Mouse (Mus musculus) midbrain, embryonic 12.5 days (tissue): Measurements from ENCODE around the gene Tmem88. TPM values are rescaled to one million over a fixed set of nuclear protein-coding genes. Genes with fewer than 3 reads are reported as not detected.

Experiments used
- ATAC-seq: fragments of 200-750 bp; cut with Nextera tagmentation; 2 replicates; pipeline ENCODE4 v1.8.0; 2017; ENCODE audit warnings: low read depth, moderate TSS enrichment, moderate library complexity; ENCODE audit not compliant: low FRiP score
- H3K27ac ChIP-seq: fragments of 300-500 bp; sonication (generic); replicated peaks from 2 replicates; pipeline ENCODE4 v1.5.1; 2016; ENCODE audit warnings: mild to moderate bottlenecking
- H3K27me3 ChIP-seq: fragments of 300-500 bp; sonication (generic); 2 replicates; pipeline ENCODE4 v1.6.1; 2016; ENCODE audit warnings: mild to moderate bottlenecking
- H3K36me3 ChIP-seq: fragments of 300-500 bp; sonication (generic); 2 replicates; pipeline ENCODE4 v1.6.1; 2016
- H3K4me1 ChIP-seq: fragments of 300-500 bp; sonication (generic); 2 replicates; pipeline ENCODE4 v1.6.1; 2016
- H3K4me2 ChIP-seq: fragments of 300-500 bp; sonication (generic); replicated peaks from 2 replicates; pipeline ENCODE4 v1.6.1; 2016; ENCODE audit warnings: mild to moderate bottlenecking, moderate library complexity
- H3K4me3 ChIP-seq: fragments of 300-500 bp; sonication (generic); 2 replicates; pipeline ENCODE4 v1.5.1; 2016; ENCODE audit warnings: mild to moderate bottlenecking
- H3K9ac ChIP-seq: fragments of 300-500 bp; sonication (generic); replicated peaks from 2 replicates; pipeline ENCODE4 v1.6.1; 2016; ENCODE audit warnings: mild to moderate bottlenecking, moderate library complexity
- H3K9me3 ChIP-seq: fragments of 300-500 bp; sonication (generic); 2 replicates; pipeline ENCODE4 v1.6.1; 2016; ENCODE audit warnings: mild to moderate bottlenecking
- WGBS: fragments of 180-500 bp; shearing (Covaris S2); methylation state at CpG from one replicate; pipeline ENCODE4 v1.1.7; 2016; 5-methylcytosine and 5-hydroxymethylcytosine counted together
- polyA plus RNA-seq: library from polyadenylated mRNA; unstranded; fragments of >200 nt; fragmentation: Nextera tagmentation; extraction: Ambion mirVana; gene quantifications from 2 replicates; pipeline ENCODE4 v1.2.1, GENCODE M21; 2016

Gene Tmem88
- polyA plus RNA-seq, 1 experiment from 2014 or later = 12.1 TPM

DNA sequence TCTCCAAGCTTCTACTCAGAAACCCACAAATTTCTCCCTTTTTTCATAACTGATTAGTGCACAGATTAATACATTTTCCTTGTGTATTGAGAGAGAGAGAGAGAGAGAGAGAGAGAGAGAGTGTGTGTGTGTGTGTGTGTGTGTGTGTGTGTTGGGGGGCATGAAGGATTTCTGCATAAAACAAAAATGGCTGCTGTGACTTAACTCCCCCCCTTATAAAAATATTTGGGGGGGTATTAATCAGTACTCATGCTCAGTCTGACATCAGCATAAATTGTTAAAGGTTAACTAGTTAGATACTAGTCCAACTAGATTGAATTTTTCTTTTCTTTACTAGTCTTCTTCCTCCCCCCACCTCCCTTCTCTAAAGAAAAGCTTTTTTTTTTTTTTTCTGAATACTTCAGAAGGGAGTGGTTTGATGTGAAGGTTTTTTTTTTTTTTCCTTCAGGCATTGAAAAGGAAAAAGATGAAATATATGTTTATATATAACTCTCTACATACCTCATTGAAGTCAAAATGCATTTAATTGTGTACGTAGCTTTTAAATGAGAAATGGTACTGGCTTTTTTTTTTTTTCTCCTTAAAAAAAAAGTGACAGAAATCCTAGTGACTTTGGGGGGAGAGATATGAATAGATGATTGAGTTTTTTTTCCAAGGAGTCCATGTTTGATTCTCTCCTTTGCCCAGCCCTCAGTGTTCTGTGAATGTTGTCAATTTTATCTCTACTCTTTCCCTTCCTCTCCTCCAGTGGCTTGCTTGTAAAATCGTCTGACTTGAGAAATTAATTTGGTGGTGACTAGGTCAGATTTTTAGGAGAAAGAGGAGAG lies 27.8 kb downstream of the Tmem88 start:
- peak overlapping the region; percentile 100 for H3K27ac ChIP-seq
- no peaks in the 10 kb centered on the region for H3K9me3 ChIP-seq
- 24% methylated on average over 2 of the region's 2 CpGs for WGBS
- peak overlapping the region; percentile 87 for H3K4me2 ChIP-seq
- peak overlapping the region; percentile 98 for H3K4me3 ChIP-seq
- H3K27me3 ChIP-seq = no peaks in the 10 kb centered on the region
- no peak for ATAC-seq
- peaks cover 15% of the 10 kb centered on the region for H3K36me3 ChIP-seq
- H3K9ac ChIP-seq = peak overlapping the region; percentile 99
- peaks cover 48% of the 10 kb centered on the region for H3K4me1 ChIP-seq

DNA sequence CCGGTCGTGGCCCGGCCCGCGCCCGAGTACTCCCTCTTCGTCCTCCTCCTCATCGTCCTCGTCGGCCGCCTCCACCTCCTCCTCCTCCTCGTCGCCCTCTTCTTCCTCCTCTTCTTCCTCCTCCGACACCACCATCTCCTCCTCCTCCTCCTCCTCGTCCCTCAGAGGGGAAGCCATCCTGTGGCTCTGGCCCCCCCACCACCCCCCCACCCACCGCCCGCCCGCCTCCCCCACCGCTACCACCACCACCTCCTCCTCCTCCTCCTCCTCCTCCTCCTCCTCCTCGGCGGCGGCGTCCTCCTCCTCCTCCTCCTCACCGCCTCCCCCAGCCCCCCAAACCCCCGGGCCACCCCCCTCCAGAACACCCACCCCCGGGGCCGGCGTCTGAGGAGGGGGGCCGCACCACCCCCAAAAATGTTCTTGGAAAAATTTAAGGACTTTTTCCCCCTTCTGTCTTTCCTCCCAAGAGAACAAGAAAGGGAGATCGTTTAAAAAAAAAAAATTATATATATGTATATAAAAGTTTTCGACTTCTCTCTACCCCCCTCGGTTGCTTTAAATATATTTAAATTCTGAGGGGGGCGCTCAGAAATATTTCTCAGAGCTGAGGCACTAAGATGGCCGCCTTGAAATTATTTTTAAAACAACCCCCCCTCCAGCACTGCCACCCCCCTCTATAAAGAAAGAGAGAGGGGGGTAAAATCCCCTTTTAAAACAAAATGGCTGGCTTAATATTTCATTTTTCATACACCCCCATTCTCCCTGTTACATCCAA lies 28.6 kb downstream of the Tmem88 start, which contains the start of gene Chd3:
Gene Chd3 (minus strand): TSS at position 192 of the 775 bp plus-strand sequence.
- 4% methylated on average over 13 of the region's 34 CpGs for WGBS
- H3K4me1 ChIP-seq = peaks cover 56% of the 10 kb centered on the region

DNA sequence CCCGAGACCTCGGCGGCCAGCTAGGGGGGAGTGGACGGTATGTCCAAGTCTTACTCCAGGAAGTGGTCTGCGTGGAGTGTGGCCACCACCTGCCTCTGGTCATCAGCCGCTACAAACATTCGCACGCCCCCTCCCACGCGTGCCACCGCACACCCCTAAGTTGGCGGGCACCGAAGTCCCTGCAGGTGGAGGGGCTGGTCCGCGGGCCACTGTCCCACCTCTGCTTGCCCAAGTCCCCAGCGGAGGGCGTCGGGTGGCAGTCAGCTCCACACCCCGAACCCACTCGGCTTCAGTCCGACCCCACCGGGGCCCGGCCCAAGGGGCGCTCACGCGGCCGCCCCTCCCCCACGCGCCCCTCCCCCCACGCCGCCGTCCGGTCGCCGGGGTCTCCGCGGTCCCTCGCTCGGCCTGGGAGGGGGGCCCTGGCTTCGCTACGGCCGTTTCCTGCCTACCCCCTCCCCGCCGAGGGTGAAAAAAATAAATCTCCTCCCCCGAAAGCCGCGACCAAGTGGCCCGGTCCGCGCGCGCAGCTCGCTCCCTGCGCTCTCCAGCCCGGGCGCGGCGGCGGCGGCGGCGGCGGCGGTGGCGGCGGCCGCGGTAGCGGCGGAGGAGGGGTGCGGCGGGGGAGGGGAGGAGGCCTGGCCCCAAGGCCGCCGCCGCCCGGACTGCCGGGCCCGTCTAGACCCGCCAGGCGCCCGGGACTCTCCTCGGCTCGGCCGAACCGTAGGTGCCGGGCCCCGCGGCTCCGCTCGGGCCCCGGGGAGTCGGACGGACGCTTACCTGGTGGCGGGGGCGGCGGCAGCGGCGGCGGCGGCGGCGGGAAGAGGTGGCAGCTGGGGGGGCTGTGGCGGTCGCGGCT lies 29.4 kb downstream of the Tmem88 start:
- H3K4me3 ChIP-seq = peak overlapping the region; percentile 98
- peak overlapping the region; percentile 87 for H3K4me2 ChIP-seq
- H3K36me3 ChIP-seq = peaks cover 24% of the 10 kb centered on the region
- WGBS = under 1% methylated on average over 63 of the region's 106 CpGs
- peaks cover 62% of the 10 kb centered on the region for H3K4me1 ChIP-seq
- peak overlapping the region; percentile 100 for H3K27ac ChIP-seq
- H3K27me3 ChIP-seq = no peaks in the 10 kb centered on the region
- H3K9me3 ChIP-seq = no peaks in the 10 kb centered on the region
- H3K9ac ChIP-seq = peak overlapping the region; percentile 99
- ATAC-seq = 0 out of 2 replicates have a peak, but pooled peaks have one; percentile 24

More for the DNA sequence above, 28.6 kb downstream of the Tmem88 start, which contains the start of gene Chd3:
- no peaks in the 10 kb centered on the region for H3K27me3 ChIP-seq
- peaks cover 16% of the 10 kb centered on the region for H3K36me3 ChIP-seq
- peak within 1 kb of the TSS; percentile 87 for H3K4me2 ChIP-seq
- H3K27ac ChIP-seq = peak within 1 kb of the TSS; percentile 100
- ATAC-seq = no peak
- no peaks in the 10 kb centered on the region for H3K9me3 ChIP-seq
- peak within 1 kb of the TSS; percentile 99 for H3K9ac ChIP-seq
- H3K4me3 ChIP-seq = peak within 1 kb of the TSS; percentile 98

DNA sequence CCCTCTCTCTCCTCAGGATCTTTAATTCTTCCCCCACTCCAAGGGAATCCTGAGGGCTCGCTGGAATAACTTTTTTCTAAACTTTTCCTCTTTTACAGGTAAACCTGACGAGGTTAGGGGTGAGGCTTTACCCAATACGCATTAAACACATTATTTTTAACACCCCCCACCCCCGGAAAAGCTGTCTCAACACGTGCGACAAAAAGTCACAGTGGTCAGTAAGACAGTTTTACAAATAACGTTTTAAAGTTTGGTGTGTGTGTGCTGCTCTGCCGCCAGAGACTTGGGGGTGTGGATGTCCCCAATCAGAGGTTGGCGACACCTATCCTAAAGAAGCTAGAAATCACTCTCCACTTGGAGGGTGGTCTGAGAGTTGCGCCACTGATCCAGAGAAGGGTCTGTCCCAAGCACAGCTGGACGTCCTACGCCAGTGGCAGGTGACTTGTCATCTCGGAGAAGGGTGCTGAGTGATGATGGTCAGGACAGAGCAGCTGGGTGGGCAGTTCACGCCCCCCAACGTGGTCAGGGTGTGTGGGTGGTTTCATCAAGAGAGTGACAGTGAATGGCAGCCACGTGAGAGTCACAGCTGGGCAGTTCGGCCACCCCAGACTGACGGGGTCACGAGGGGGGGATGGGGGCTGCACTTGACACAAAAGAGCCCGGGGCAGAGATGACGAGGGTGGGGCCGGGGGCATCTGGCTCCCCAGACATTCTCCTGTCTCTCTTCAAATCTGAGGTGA lies 30.2 kb downstream of the Tmem88 start:
- ATAC-seq = peak; percentile 16
- Histone ChIP-seq H3K4me1 (peaks cover 62% of the 10 kb centered on the region), H3K9me3 (no peaks in the 10 kb centered on the region)

DNA sequence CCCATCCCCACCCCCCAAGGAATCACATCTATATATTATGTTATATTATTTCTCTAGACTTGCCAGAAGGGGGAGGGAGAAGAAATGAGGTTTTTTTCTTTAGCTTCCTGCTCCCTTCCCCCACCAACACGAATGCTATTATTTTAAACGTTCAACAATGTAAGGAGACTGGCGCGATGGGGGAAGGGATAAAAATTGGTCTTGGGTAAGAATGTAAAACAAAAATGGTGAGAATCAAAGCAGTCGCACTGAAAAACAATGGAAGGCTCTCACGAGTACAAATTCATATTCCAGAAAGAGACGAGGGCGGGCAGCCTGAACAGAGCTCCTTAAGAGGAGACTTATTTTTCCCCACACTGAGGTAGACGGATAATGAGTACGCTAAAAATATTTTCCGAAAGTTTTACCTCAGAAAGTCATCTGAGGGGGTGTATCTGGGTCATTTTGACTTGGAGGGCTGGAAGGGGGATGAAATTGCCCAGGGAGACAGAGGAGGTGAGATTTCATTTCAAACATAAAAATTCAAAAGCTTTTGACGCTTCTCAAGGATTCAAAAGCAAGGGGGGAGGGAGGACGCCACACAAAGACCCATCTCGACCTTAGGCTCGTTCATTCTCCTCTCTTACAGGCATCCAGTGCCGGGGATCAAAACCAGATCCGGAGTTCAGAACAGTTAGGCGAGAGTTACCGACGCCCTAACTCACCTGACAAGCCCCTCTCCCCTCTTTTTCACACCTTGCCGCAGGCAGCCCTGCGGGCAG lies 31.0 kb downstream of the Tmem88 start:
- Histone ChIP-seq H3K4me1 (peaks cover 60% of the 10 kb centered on the region), H3K27ac (peak overlapping the region; percentile 100), H3K4me3 (peak overlapping the region; percentile 98), H3K36me3 (peaks cover 26% of the 10 kb centered on the region), H3K27me3 (no peaks in the 10 kb centered on the region), H3K4me2 (peak overlapping the region; percentile 87), H3K9me3 (no peaks in the 10 kb centered on the region), H3K9ac (peak overlapping the region; percentile 99)
- ATAC-seq = no peak
- WGBS = under 1% methylated on average over 22 of the region's 22 CpGs

More for the DNA sequence above, 30.2 kb downstream of the Tmem88 start:
- peak overlapping the region; percentile 87 for H3K4me2 ChIP-seq
- H3K4me3 ChIP-seq = peak overlapping the region; percentile 98
- H3K27me3 ChIP-seq = no peaks in the 10 kb centered on the region
- H3K36me3 ChIP-seq = peaks cover 26% of the 10 kb centered on the region
- WGBS = under 1% methylated on average over 20 of the region's 22 CpGs
- H3K27ac ChIP-seq = peak overlapping the region; percentile 100
- H3K9ac ChIP-seq = peak overlapping the region; percentile 99

DNA sequence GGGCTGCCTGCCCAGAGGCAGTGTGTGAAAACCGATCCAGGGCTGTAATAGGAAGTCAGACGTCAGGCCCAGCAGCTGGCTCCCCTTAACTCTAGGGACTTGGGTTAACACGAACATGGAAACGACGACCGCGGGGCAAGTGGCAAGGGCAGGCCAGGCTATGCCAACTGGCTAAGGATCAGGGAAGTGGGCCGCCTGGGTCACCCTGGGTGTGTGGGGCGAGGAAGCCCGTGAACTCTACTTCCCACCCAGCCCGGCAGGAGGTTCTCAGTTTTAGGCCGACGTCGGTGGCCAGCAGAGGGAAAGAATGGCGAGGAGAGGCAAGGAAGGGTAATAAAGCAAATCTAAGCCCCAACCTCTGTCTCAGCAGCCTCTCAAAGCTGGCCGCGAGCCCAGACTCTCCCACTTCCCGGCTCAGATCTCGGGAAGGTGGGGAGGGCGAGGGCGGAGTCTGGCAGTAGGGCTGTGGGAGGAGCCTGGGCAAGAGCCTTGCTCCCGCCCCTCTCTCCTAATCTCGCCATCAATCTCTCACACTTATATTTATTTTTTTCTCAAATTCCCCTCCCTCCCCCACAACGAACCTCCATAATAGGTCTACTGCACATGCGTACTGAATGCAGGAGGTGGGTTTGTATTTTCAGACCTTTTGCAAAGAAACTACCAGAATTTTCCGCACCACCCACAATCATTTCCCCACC lies 31.7 kb downstream of the Tmem88 start:
- peak overlapping the region; percentile 87 for H3K4me2 ChIP-seq
- WGBS = under 1% methylated on average over 26 of the region's 26 CpGs
- no peaks in the 10 kb centered on the region for H3K9me3 ChIP-seq
- H3K4me1 ChIP-seq = peaks cover 53% of the 10 kb centered on the region
- peak overlapping the region; percentile 99 for H3K9ac ChIP-seq
- peaks cover 33% of the 10 kb centered on the region for H3K36me3 ChIP-seq
- peak overlapping the region; percentile 100 for H3K27ac ChIP-seq
- ATAC-seq = peak; percentile 77
- peak overlapping the region; percentile 98 for H3K4me3 ChIP-seq
- H3K27me3 ChIP-seq = no peaks in the 10 kb centered on the region

DNA sequence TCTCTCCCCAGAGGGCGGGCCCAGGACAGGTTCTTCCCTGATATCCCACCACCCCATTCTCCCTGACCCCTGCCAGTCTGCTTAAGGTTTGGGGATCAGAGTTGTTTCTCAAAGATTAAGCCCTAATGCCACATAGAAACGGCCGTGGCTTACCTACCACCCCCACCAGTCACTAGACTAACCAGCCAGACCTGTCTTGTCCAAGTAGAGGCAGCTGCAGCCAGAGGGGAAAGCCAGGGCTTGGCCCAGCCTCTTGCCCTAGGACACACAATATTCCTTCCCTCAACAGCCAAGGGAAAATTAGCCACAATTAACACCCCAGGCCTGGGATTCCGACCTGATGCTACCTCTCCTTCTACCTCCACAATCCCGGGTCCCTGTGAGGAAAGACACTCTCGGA lies 32.3 kb downstream of the Tmem88 start:
- ATAC-seq = no peak

DNA sequence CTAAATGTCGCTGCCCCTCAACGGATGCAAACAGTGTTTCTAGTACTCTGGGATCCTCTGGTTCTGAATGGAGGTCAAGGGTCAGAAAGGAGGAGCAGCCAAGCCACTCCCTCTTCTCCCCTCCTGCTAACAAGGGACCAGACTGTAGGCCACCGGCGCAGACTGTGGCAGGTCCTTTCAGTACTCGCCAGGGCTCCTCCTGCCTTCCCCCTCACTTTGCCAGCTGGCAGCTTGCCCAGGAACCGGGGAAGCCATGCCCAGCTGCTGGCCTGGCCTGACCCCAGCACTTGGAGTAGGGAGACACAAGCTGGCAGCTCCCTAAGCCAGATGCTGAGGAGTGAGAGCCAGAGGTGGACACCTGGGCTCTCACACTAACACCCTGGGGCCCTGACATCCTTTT lies 33.1 kb downstream of the Tmem88 start:
- H3K9me3 ChIP-seq = no peaks in the 10 kb centered on the region
- H3K4me1 ChIP-seq = peaks cover 42% of the 10 kb centered on the region
- WGBS = under 1% methylated on average over 6 of the region's 6 CpGs
- H3K4me3 ChIP-seq = no peak overlapping the region
- no peak for ATAC-seq
- H3K36me3 ChIP-seq = peaks cover 45% of the 10 kb centered on the region
- peak overlapping the region; percentile 37; the same call in 1 of the 2 replicates for H3K9ac ChIP-seq
- no peaks in the 10 kb centered on the region for H3K27me3 ChIP-seq
- H3K27ac ChIP-seq = peak overlapping the region; percentile 100
- peak overlapping the region; percentile 87 for H3K4me2 ChIP-seq

More for the DNA sequence above, 32.3 kb downstream of the Tmem88 start:
- H3K4me2 ChIP-seq = peak overlapping the region; percentile 87
- peaks cover 37% of the 10 kb centered on the region for H3K36me3 ChIP-seq
- H3K4me1 ChIP-seq = peaks cover 47% of the 10 kb centered on the region
- H3K27me3 ChIP-seq = no peaks in the 10 kb centered on the region
- 22% methylated on average over 6 of the region's 6 CpGs for WGBS
- H3K4me3 ChIP-seq = peak overlapping the region; percentile 98
- peak overlapping the region; percentile 100 for H3K27ac ChIP-seq
- no peaks in the 10 kb centered on the region for H3K9me3 ChIP-seq
- peak overlapping the region; percentile 67 for H3K9ac ChIP-seq

DNA sequence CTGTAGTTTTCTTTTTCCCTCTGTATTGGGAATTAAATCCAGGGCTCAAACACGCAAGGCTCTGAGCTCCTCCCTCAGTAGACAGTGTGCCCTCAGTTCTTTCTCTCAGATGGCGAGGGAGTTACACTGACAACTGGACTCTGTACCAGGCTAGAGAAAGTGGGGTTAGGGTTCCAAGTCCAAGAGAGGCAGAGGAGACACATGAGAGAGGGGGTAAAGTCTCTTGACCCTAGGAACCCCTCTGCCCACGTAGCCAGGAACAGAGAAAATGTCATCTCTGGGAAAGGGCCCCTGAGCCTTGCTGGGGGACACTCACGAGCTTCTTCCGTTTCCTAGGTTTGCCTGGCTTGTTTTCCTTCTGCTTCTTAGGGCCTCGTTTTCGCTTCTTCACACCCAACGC lies 33.7 kb downstream of the Tmem88 start:
- Histone ChIP-seq H3K9me3 (no peaks in the 10 kb centered on the region), H3K4me2 (peak overlapping the region; percentile 87), H3K36me3 (peaks cover 50% of the 10 kb centered on the region), H3K9ac (peak overlapping the region; percentile 37; the same call in 1 of the 2 replicates), H3K4me1 (peaks cover 39% of the 10 kb centered on the region), H3K27me3 (no peaks in the 10 kb centered on the region), H3K27ac (peak overlapping the region; percentile 100), H3K4me3 (no peak overlapping the region)
- WGBS = 51% methylated on average over 8 of the region's 8 CpGs
- ATAC-seq = no peak

DNA sequence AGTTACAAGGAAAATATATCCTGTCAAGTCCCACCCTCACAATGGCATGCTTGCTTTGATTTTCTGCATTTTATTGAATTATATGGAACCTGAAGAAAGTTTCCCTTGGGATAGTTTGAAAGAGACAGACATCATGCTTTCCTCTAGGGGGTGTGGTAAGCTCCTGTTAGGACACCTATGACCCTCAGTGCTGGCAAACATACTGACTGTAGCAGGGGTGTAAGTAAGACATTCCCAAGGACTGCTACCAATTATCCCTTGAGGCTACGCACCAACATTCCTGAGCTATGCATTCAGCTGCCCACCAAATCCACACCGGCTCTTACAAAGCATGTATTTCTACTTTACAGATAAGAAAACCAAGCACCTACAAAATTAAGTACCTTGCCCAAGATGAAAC lies 35.6 kb downstream of the Tmem88 start:
- Histone ChIP-seq H3K9me3 (no peaks in the 10 kb centered on the region), H3K36me3 (peaks cover 67% of the 10 kb centered on the region), H3K27me3 (no peaks in the 10 kb centered on the region), H3K4me2 (no peak overlapping the region), H3K9ac (no peak overlapping the region), H3K4me3 (no peak overlapping the region), H3K4me1 (peaks cover 31% of the 10 kb centered on the region), H3K27ac (no peak overlapping the region)
- 90% methylated on average over 2 of the region's 2 CpGs for WGBS
- ATAC-seq = no peak
